Mouse (Mus musculus) 416B (cell line): Measurements from ENCODE around the gene Snw1.

Experiments
- DNase-seq: peaks from one replicate; pipeline ENCODE4 v3.0.0; 2011; ENCODE audit warnings: low read depth

The Snw1 gene

GRCm38 (mm10) chr12:87421708-87422507 lies 50.2 kb downstream of the Snw1 start:
- DNase-seq: peak; percentile 52

- DNase-seq: no peak
These were observed 52.0 kb downstream of the Snw1 start for GRCm38 (mm10) chr12:87419974-87420485.

DNA sequence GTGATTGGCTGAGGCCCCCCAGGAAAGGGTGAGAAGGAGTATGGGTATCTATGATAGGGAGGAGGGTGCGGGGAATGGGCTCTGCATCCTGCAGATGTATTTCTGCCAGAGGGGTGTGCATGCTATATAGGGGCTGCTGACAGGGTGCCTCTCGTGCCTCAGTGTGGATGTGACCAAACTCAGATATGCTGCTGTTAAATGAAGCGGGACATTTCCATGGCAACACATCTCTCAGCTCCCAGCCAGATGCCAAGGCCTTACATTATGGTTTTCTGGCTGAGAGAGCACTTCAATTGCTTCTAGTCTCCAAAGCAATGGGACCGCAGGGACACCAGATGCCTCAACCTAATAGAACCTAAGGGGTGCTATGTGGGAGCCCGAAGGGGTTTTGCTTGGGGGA lies 53.2 kb downstream of the Snw1 start:
- DNase-seq: no peak

GRCm38 (mm10) chr12:87416690-87417089 lies 55.4 kb downstream of the Snw1 start:
- DNase-seq: peak; percentile 88

- no peak for DNase-seq
These were observed 56.7 kb downstream of the Snw1 start for GRCm38 (mm10) chr12:87415358-87415757.

GRCm38 (mm10) chr12:87413179-87413790 lies 58.8 kb downstream of the Snw1 start:
- DNase-seq: peak; percentile 72

GRCm38 (mm10) chr12:87410999-87411398 lies 61.1 kb downstream of the Snw1 start:
- peak; percentile 87 for DNase-seq

GRCm38 (mm10) chr12:87409123-87409522 lies 63.0 kb downstream of the Snw1 start:
- no peak for DNase-seq

DNA sequence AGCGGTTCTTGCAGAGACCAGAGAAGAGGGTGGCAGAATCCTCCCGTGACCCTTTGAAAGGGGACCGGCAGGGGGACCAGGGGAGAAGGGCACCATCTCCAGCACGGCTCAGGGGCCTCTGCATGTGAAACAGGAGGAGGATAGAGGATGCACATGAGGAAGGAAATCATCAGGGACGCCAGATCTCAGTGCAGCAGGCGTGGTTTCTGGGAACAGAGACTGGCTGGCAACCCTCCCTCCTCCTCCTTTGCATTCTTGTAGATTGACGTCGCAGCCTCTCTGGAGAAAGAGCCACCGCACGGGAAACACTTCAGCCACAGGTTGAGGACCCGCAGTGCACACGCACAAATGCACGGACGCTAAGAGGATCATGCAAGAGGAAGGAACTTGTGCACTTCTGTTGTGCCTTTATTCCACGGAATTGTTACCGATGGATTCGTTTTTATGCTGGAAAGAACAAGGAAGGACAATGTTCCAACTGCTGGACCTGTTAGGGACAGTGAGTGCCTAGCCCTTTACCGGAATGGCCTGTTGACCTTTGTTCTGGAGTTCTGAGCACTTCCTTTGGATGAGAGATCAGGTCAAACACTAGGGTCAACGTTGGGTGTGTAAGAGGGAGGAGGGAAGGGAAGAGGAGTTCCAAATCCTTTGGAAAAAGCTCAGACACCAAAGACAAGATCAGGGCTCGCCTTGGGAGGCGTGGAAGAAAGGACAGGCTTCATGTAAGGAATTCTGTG lies 64.0 kb downstream of the Snw1 start:
- peak; percentile 73 for DNase-seq

- DNase-seq: no peak
These were observed 66.4 kb downstream of the Snw1 start for GRCm38 (mm10) chr12:87405721-87406120.

DNA sequence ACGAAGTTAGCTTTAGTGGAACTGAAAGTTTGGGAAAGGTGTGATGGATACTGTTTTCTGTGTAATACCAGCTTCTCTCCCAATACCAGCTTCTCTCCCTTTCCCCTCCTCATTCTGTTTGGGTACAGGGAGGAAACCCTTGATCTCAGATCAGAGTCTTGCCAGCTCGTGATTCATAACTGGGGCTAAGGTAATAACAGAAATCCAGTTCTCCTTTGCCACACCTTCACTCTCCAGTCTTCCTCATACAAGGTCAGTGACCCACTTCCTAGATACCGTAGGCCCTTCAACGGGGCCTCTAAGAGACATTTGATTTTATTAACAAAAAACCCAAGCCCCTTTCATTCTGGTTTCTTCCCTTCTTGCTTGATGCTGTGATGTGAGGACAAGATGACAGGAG lies 66.9 kb downstream of the Snw1 start:
- DNase-seq: no peak

GRCm38 (mm10) chr12:87401883-87402282 lies 70.2 kb downstream of the Snw1 start:
- DNase-seq: no peak

DNA sequence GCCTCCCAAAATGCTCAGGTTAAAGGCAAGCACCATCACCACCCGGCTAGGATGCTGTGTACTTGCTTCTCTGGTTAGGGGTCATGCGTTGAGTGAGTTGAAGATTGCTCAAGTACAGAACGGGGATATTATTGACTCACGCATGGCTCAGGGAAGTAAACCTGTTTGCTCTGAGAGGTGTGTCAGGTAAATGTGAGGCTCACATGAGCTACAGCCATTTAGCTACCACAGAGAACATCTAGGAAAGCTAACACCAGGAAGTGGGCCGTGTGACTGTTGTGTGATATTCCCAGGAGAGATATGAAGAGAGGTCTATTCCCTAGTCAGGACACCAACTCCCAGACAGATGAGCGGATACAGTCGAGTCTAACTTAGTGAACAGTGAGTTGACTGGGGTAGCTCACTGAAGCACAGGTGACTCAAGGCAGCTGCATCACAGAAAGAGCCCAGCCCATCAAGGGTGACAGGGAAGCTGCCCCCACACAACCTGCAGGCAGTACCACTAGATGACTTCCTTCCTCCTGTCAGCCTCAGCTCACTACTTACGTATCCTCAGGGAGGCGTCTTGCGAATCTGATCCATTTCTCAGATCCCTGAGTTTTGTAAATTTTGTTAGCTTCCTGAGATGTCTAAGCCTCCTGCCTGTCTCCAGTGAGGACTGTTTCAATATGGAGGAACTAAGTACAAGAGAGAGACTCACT lies 72.8 kb downstream of the Snw1 start:
- no peak for DNase-seq
